Mouse (Mus musculus): ENCODE results near the gene Tmem115.
A peak's percentile ranks its signal among the peaks of the same experiment; 100 is the strongest.

Tmem115 gene

GRCm38 (mm10) chr9:107522400-107522711 lies 11.4 kb upstream of the Tmem115 start:
- DNase-seq: no peak

- peak; percentile 76 to 83 for DNase-seq
These were observed 7.3 kb upstream of the Tmem115 start for GRCm38 (mm10) chr9:107526198-107527026.

DNA sequence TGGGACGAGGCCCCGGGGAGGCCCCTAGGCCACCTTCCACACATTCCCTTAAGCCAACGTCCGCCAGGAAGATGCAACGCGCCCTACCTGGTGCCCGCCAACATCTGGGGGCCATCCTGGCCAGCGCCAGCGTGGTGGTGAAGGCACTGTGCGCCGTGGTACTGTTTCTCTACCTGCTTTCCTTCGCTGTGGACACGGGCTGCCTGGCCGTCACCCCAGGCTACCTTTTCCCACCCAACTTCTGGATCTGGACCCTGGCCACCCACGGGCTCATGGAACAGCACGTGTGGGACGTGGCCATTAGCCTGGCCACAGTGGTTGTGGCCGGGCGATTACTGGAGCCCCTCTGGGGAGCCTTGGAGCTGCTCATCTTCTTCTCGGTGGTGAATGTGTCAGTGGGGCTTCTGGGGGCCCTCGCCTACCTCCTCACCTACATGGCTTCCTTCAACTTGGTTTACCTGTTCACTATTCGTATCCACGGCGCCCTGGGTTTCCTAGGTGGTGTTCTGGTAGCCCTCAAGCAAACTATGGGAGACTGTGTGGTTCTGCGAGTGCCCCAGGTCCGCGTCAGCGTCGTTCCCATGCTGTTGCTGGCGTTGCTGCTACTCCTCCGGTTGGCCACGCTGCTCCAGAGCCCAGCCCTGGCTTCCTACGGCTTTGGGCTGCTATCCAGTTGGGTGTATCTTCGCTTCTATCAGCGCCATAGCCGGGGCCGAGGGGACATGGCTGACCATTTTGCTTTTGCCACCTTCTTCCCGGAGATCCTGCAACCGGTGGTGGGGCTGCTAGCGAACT lies 860 bp downstream of the Tmem115 start:
- no peak for DNase-seq

GRCm38 (mm10) chr9:107538231-107538630 lies 4.5 kb downstream of the Tmem115 start:
- no peak for DNase-seq

DNA sequence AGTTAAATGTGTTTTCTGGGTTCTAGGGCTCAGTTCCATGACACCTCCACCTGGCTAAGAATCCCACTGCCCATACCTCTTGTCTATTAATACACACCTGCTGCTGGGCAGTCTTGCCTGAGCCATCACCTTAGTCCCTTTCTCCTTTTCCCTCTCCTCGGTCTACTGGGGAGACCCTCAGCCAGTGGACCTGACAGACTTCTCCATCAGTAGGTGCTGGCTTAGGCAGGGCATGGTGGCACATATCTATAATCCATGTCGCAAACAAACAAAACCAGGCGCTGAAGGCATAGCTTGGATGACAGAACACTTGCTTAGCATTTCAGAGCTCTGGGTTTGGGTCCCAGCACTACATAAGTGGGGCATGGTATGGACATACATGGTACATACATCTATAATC lies 5.0 kb downstream of the Tmem115 start:
- DNase-seq: no peak

GRCm38 (mm10) chr9:107539940-107540339 lies 6.2 kb downstream of the Tmem115 start:
- no peak for DNase-seq

GRCm38 (mm10) chr9:107540420-107540819 lies 6.7 kb downstream of the Tmem115 start:
- no peak for DNase-seq

- no peak for DNase-seq
These were observed 7.3 kb downstream of the Tmem115 start for GRCm38 (mm10) chr9:107541005-107541404.

DNA sequence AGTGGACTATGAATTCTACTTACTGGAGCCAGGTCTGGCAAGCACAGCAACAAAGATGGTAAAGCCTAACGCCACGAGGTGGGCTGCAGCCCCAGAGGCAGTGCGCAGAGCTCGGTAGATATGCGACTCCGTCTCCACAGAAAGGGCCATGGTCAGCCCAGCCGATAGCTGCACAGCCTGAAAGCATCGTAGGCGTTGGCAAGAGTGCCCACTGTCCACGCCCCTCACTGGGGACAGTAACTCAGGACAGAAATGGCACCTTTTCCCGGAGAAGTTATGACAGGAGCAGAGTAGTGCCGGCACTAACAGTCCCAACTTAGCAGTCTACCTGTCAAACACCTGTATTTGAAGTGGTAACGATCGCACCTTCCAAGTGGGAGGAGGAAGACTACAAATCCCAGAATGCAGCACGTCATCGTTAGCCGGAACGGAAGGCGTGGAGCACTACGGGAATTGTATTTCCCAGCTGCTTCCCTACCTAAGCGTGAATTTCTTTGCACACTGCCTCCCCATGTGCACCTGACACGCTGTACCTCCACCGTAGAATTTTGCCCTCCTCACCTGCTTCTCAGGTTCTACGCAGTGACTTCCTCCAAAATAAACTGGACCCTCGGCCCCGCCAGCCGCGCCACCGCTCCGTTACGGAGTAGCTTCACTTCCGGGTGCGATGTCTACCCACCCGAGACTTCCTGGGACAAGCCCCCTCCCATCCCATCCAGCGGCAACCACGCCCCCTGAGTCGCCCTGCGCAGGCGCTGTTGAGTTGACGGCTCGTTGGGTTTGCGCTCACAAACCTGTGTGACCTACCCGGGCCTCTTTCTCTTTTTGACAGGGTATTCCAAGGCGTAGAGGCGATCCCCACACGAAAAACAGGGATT lies 8.0 kb downstream of the Tmem115 start, which contains the start of the genes Cyb561d2 and Nprl2:
Gene Cyb561d2 (minus strand): TSS at position 720 of the 878 bp plus-strand sequence.
Gene Nprl2 (plus strand): TSS at position 753 of the 878 bp plus-strand sequence.
- DNase-seq: peak; percentile 95

DNA sequence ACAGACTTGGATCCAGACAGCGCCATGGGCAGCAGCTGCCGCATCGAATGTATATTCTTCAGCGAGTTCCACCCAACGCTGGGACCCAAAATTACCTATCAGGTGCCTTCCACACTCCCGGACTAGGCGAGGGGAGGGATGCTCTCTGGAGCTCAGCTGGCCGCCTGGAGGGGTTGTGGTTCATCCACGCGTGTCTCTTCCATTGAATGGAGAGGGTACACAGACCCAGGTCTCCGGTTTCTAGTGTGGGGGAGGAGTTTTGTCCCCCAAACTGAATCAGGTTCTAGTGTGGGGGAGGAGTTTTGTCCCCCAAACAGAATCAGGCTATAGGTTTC lies 8.6 kb downstream of the Tmem115 start:
- DNase-seq: no peak

DNA sequence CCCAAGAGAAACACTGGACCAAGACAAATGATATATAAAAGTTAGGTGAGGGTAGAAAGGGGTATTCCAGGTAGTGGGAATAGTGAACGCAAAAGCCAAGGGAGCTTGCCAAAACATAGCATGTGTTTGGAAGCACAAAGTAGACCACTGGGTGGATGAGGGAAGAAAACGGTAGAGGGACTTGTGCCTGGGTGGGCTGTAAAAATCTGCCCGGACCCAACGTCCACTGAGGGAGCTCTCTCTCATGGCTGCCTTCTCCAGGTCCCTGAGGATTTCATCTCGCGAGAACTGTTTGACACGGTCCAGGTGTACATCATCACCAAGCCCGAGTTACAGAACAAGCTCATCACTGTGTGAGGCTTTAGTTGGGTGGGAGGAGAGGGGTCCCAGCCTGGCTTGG lies 9.0 kb downstream of the Tmem115 start:
- no peak for DNase-seq

GRCm38 (mm10) chr9:107543299-107543698 lies 9.6 kb downstream of the Tmem115 start:
- DNase-seq: no peak

GRCm38 (mm10) chr9:107544196-107544700 lies 10.5 kb downstream of the Tmem115 start:
- DNase-seq: no peak

- no peak for DNase-seq
These were observed 11.0 kb downstream of the Tmem115 start for GRCm38 (mm10) chr9:107544729-107545128.

GRCm38 (mm10) chr9:107545199-107545598 lies 11.5 kb downstream of the Tmem115 start:
- no peak for DNase-seq

DNA sequence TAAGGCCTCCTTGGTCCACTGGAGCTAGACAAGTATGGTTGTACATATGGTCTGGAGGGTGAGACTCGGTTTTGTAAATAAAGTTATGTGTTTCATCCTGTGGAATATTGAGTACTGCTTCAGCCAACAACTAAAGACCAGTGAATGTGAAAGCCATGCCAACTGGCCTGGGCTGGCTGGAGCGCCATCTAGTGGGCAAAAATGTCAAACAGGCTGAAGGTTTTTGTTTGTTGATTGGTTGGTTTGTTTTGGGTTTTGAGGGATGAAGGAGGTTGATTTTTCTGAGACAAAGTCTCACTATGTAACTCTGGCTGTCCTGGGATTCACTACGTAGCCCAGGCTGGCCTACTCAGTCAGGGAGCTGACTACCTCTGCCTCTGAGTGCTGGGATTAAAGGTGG lies 11.9 kb downstream of the Tmem115 start:
- DNase-seq: peak; percentile 63 to 85

DNA sequence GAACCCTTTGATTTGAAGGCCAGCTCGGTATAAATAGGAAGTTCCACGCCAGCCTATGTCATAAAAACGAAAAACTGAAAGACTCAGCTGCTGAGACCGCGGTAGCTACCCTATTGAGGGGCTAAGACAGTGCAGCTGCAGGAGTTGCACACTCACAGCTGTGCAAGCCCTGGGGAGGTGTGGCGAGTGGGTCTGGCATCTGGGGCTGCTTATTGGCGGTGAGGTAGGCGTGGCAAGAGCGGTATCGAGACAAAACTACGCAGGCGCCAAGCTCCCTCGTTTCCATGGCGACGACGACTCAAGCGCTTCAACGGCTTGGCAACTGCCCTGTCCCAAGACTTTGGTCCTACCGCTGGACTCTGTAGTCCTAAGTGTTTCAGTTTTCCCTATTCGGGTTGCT lies 13.3 kb downstream of the Tmem115 start, which contains the start of gene Zmynd10:
Gene Zmynd10 (plus strand): TSS at position 273 of the 400 bp plus-strand sequence.
- DNase-seq: peak; percentile 97

GRCm38 (mm10) chr9:107547957-107548356 lies 14.2 kb downstream of the Tmem115 start:
- DNase-seq: peak in 1 of 2 experiments; percentile 22

DNA sequence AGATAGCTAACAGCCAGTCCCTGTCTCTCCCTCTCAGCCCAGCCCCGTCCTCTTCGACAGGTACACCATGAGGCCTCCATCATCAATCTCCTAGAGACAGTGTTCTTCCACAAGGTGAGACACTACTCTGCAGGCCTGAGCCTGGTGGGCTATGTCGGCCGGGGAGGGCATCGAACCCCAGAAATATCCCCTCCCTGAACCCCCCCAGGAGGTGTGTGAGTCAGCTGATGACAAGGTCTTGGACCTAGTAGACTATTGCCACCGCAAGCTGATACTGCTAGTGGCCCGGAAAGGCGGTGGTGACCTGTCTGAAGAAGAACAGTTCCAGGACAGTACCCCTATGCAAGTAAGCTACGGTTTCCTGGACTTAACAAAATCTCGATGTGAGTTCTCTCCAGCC lies 15.1 kb downstream of the Tmem115 start:
- DNase-seq: no peak

- DNase-seq: no peak
These were observed 15.7 kb downstream of the Tmem115 start for GRCm38 (mm10) chr9:107549297-107550074.

DNA sequence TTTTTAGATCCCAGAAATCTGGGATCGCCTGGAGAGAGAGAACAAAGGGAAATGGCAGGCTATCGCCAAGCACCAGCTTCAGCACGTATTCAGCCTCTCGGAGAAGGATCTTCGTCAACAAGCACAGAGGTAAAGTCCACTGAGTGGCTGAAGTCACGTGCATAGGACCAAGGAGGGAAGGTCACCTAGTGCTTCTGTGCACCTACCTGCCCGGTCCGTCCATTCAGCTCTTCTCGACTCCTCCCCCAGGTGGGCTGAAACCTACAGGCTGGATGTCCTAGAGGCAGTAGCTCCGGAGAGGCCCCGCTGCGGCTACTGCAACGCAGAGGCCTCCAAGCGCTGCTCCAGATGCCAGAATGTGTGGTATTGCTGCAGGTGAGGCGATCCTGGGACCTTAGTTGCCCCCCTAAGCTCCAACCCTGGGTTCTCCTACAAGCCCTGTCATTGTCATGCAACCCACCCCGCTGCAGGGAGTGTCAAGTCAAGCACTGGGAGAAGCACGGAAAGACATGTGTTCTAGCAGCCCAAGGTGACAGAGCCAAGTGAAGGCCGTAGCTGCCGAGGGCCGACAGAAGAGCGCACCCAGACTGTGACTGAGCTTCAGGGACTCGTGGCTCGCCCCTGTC lies 16.9 kb downstream of the Tmem115 start:
- peak; percentile 89 to 93 for DNase-seq

Data from kidney, adult 8-10 months (tissue).